Mouse (Mus musculus) layer of hippocampus, postnatal 25 days (tissue): ENCODE measurements around the gene Mxd1. TPM values are rescaled to one million over a fixed set of nuclear protein-coding genes. Genes with fewer than 3 reads are reported as not detected.

Source experiments
- DNase-seq, 2 experiments: peaks; one replicate each; pipeline ENCODE4 v3.0.0; 2022; ENCODE audit warnings: mixed read lengths in 2 of 2, low spot score in 1 of 2; ENCODE audit errors: extremely low spot score in 1 of 2
- total RNA-seq, 2 experiments: library from RNA; stranded (reverse); gene quantifications; 2 replicates each; pipeline ENCODE4 v1.2.3; 2021

The Mxd1 gene
- total RNA-seq, 2 experiments from 2014 or later: 19.2 to 21.2 TPM

GRCm38 (mm10) chr6:86609235-86609634 lies 59.7 kb downstream of the Mxd1 start:
- no peak for DNase-seq

DNA sequence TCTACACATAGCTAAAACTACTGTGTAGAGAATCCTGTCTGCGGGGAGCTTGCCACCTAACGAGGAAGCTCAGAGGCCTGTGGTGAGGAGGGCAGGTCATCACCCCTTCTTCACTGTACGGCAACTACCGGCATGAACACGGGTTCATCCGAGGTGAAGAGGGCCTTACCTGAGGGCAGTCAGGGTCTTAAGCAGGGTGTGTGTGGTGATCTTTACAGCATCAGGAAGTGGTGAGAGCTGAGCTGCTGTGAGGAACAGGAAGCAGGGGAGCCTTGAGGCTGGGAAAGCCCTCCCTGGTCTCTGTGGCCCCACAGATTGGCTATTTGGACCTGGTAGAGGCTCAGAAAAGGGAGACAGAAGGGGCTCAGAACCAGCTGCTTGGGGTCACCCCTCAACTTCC lies 61.5 kb downstream of the Mxd1 start:
- DNase-seq: no peak

DNA sequence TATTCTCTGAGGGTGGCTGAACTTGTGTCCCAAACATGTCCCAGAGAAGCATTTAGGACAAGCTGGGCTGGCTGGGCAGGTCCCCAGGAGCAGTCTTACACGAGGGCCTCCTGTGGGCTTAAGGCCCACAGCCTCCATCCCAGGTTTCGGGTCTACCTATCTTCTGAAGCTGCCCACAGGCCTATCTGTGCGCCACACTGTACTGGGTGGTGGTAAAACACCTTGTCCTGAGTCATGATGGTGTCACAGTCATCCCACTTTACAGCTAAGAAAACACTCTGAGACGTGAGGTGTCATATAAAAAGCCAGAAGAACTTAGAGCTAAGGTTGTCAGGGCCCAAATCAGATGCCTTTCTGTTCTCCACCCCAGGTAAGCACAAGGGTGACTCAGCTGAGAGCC lies 62.7 kb downstream of the Mxd1 start:
- no peak for DNase-seq

DNA sequence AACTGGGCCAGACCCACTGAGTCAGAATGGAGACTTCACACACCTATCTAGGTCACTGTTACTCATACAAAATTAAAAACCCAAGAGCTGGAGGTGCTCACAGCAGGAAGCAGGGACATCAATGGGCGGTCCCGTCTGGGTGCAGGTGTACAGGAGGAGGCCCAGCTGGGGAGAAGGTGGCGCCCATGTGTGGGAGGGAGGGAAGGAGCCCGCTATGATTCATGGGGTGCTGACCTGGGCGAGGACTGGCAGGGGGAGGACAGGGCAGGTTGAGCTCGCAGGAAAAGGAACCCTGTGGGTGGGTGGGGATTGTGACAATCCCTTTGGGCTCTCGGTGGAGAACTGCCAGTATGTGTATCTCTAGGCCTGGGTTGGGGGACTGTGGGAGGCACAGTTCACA lies 63.7 kb downstream of the Mxd1 start:
- no peak for DNase-seq

- DNase-seq: no peak
These were observed 69.0 kb downstream of the Mxd1 start for GRCm38 (mm10) chr6:86599951-86600414.

DNA sequence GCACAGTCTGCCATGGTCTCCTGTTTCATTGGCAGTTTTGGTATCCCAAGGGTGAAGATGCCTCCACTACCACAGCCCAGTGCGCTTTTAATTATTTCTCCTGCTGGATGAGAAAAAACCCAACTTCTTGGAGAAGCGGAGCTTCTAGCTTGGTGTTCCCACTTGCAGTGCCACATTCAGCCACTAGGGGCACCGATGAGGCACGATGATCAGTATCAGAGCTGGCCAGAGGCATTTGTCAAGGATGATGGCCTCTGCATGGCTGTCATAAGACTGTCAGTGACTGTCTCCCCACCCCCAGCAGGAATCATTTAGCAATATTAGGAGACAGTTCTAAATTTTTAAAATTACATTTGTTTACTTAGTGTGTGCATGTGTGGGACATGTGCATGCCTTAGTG lies 69.8 kb downstream of the Mxd1 start:
- peak; percentile 83 to 98 for DNase-seq

- no peak for DNase-seq
These were observed 70.2 kb downstream of the Mxd1 start for GRCm38 (mm10) chr6:86598742-86599193.

Other genes with a start within 250 kb of the Mxd1 start
- 1 to 10 TPM in 1 of 2 experiments, under 1 TPM in 1; 0.92 to 3.0 TPM for gene Gm44790, start 242.5 kb downstream of the Mxd1 start, total RNA-seq
- 10 to 100 TPM; 16.1 to 17.4 TPM for gene C87436, start 230.8 kb downstream of the Mxd1 start, total RNA-seq
- 100 to 1,000 TPM; 187 to 192 TPM for gene Pcbp1, start 142.8 kb downstream of the Mxd1 start, total RNA-seq
- gene Asprv1, start 41.0 kb downstream of the Mxd1 start, total RNA-seq: 1 to 10 TPM; 1.4 to 1.5 TPM
- gene Snrnp27, start 15.4 kb upstream of the Mxd1 start, total RNA-seq: 10 to 100 TPM; 57.8 to 62.2 TPM
- 10 to 100 TPM; 29.7 to 35.8 TPM for gene Gmcl1, start 64.2 kb upstream of the Mxd1 start, total RNA-seq
- gene Anxa4, start 124.4 kb upstream of the Mxd1 start, total RNA-seq: 1 to 10 TPM; 4.8 to 6.2 TPM
- 100 to 1,000 TPM; 399 to 433 TPM for gene Aak1, start 180.4 kb upstream of the Mxd1 start, total RNA-seq